Mouse (Mus musculus): ENCODE results near the gene Capn8. TPM values are rescaled to one million over a fixed set of nuclear protein-coding genes. Genes with fewer than 3 reads are reported as not detected.

Gene Capn8
- polyA plus RNA-seq, 1 experiment = not detected

- no peaks in the 10 kb centered on the region for H3K4me1 ChIP-seq (ENCODE audit: control insufficient read depth)
- TF ChIP-seq GATA1 (IDR thresholded peaks at IDR 0.05; ENCODE audit: low read length) = no peak
- no peak for TF ChIP-seq TAL1 (IDR thresholded peaks at IDR 0.05; ENCODE audit: low read length)
- no peaks in the 10 kb centered on the region for H3K9me3 ChIP-seq (ENCODE audit: control insufficient read depth, low read length)
- no peaks in the 10 kb centered on the region for H3K36me3 ChIP-seq (ENCODE audit: control insufficient read depth)
- no peak overlapping the region for H3K4me3 ChIP-seq (replicated peaks)
- H3K27me3 ChIP-seq (ENCODE audit: control insufficient read depth) = peaks cover 29% of the 10 kb centered on the region
Measured at GRCm38 (mm10) chr1:182522961-182523360, 41.8 kb upstream of the Capn8 start.

GRCm38 (mm10) chr1:182523692-182524091 lies 41.1 kb upstream of the Capn8 start:
- Histone ChIP-seq H3K4me1 (ENCODE audit: control insufficient read depth) (no peaks in the 10 kb centered on the region; the same call in 1 of the 2 replicates), H3K36me3 (ENCODE audit: control insufficient read depth) (no peaks in the 10 kb centered on the region), H3K9me3 (ENCODE audit: control insufficient read depth, low read length) (no peaks in the 10 kb centered on the region), H3K27me3 (ENCODE audit: control insufficient read depth) (peaks cover 28% of the 10 kb centered on the region), H3K4me3 (replicated peaks) (no peak overlapping the region)
- TF ChIP-seq TAL1 (IDR thresholded peaks at IDR 0.05; ENCODE audit: low read length) = no peak
- no peak for TF ChIP-seq GATA1 (IDR thresholded peaks at IDR 0.05; ENCODE audit: low read length)

- TF ChIP-seq TAL1 (IDR thresholded peaks at IDR 0.05; ENCODE audit: low read length) (no peak), GATA1 (IDR thresholded peaks at IDR 0.05; ENCODE audit: low read length) (no peak)
- Histone ChIP-seq H3K9me3 (ENCODE audit: control insufficient read depth, low read length) (no peaks in the 10 kb centered on the region), H3K4me3 (replicated peaks) (no peak overlapping the region), H3K27me3 (ENCODE audit: control insufficient read depth) (peaks cover 20% of the 10 kb centered on the region), H3K36me3 (ENCODE audit: control insufficient read depth) (no peaks in the 10 kb centered on the region), H3K4me1 (ENCODE audit: control insufficient read depth) (no peaks in the 10 kb centered on the region; the same call in 1 of the 2 replicates)
Measured at GRCm38 (mm10) chr1:182525601-182526000, 39.2 kb upstream of the Capn8 start.

GRCm38 (mm10) chr1:182527261-182527766 lies 37.5 kb upstream of the Capn8 start:
- Histone ChIP-seq H3K27me3 (ENCODE audit: control insufficient read depth) (peaks cover 20% of the 10 kb centered on the region), H3K9me3 (ENCODE audit: control insufficient read depth, low read length) (no peaks in the 10 kb centered on the region), H3K4me3 (replicated peaks) (no peak overlapping the region), H3K4me1 (ENCODE audit: control insufficient read depth) (no peaks in the 10 kb centered on the region; the same call in 1 of the 2 replicates), H3K36me3 (ENCODE audit: control insufficient read depth) (no peaks in the 10 kb centered on the region)
- no peak for TF ChIP-seq GATA1 (IDR thresholded peaks at IDR 0.05; ENCODE audit: low read length)
- no peak for TF ChIP-seq TAL1 (IDR thresholded peaks at IDR 0.05; ENCODE audit: low read length)

GRCm38 (mm10) chr1:182527921-182528858 lies 36.6 kb upstream of the Capn8 start:
- Histone ChIP-seq H3K4me1 (ENCODE audit: control insufficient read depth) (no peaks in the 10 kb centered on the region; the same call in 1 of the 2 replicates), H3K9me3 (ENCODE audit: control insufficient read depth, low read length) (no peaks in the 10 kb centered on the region), H3K27me3 (ENCODE audit: control insufficient read depth) (peaks cover 20% of the 10 kb centered on the region), H3K4me3 (replicated peaks) (no peak overlapping the region), H3K36me3 (ENCODE audit: control insufficient read depth) (no peaks in the 10 kb centered on the region)
- TF ChIP-seq GATA1 (IDR thresholded peaks at IDR 0.05; ENCODE audit: low read length) = no peak
- no peak for TF ChIP-seq TAL1 (IDR thresholded peaks at IDR 0.05; ENCODE audit: low read length)

- Histone ChIP-seq H3K36me3 (ENCODE audit: control insufficient read depth) (no peaks in the 10 kb centered on the region), H3K4me1 (ENCODE audit: control insufficient read depth) (no peaks in the 10 kb centered on the region; the same call in 1 of the 2 replicates), H3K9me3 (ENCODE audit: control insufficient read depth, low read length) (no peaks in the 10 kb centered on the region), H3K4me3 (replicated peaks) (no peak overlapping the region), H3K27me3 (ENCODE audit: control insufficient read depth) (peaks cover 2% of the 10 kb centered on the region)
- TF ChIP-seq TAL1 (IDR thresholded peaks at IDR 0.05; ENCODE audit: low read length) = no peak
- no peak for TF ChIP-seq GATA1 (IDR thresholded peaks at IDR 0.05; ENCODE audit: low read length)
Measured at GRCm38 (mm10) chr1:182533583-182533982, 31.2 kb upstream of the Capn8 start.

- Histone ChIP-seq H3K27me3 (ENCODE audit: control insufficient read depth) (no peaks in the 10 kb centered on the region), H3K4me1 (ENCODE audit: control insufficient read depth) (peaks cover 3% of the 10 kb centered on the region), H3K4me3 (replicated peaks) (no peak overlapping the region), H3K36me3 (ENCODE audit: control insufficient read depth) (no peaks in the 10 kb centered on the region), H3K9me3 (ENCODE audit: control insufficient read depth, low read length) (no peaks in the 10 kb centered on the region)
- no peak for TF ChIP-seq TAL1 (IDR thresholded peaks at IDR 0.05; ENCODE audit: low read length)
- no peak for TF ChIP-seq GATA1 (IDR thresholded peaks at IDR 0.05; ENCODE audit: low read length)
Measured at GRCm38 (mm10) chr1:182535080-182535481, 29.7 kb upstream of the Capn8 start.

- H3K9me3 ChIP-seq (ENCODE audit: control insufficient read depth, low read length) = no peaks in the 10 kb centered on the region
- no peaks in the 10 kb centered on the region for H3K27me3 ChIP-seq (ENCODE audit: control insufficient read depth)
- peaks cover 3% of the 10 kb centered on the region for H3K4me1 ChIP-seq (ENCODE audit: control insufficient read depth)
- TF ChIP-seq GATA1 (IDR thresholded peaks at IDR 0.05; ENCODE audit: low read length) (no peak), TAL1 (IDR thresholded peaks at IDR 0.05; ENCODE audit: low read length) (no peak)
- H3K36me3 ChIP-seq (ENCODE audit: control insufficient read depth) = no peaks in the 10 kb centered on the region
- H3K4me3 ChIP-seq (replicated peaks) = peak overlapping the region; percentile 41
Measured at GRCm38 (mm10) chr1:182539023-182539940, 25.5 kb upstream of the Capn8 start.
